Mouse (Mus musculus): ENCODE results near the gene Tns3.

Gene Tns3

GRCm38 (mm10) chr11:8680650-8681049 is 16.3 kb upstream of the Tns3 start:
- no peak for DNase-seq (ENCODE audit: low read depth, low spot score)

- DNase-seq (ENCODE audit: low read depth, low spot score), result no peak
These were observed 14.9 kb upstream of the Tns3 start for GRCm38 (mm10) chr11:8679221-8679620.

GRCm38 (mm10) chr11:8678260-8678995 is 14.1 kb upstream of the Tns3 start:
- DNase-seq (ENCODE audit: low read depth, low spot score), result peak; percentile 59

GRCm38 (mm10) chr11:8675701-8676474 is 11.6 kb upstream of the Tns3 start:
- DNase-seq (ENCODE audit: low read depth, low spot score), result no peak

GRCm38 (mm10) chr11:8674549-8675149 is 10.3 kb upstream of the Tns3 start:
- no peak for DNase-seq (ENCODE audit: low read depth, low spot score)

- no peak for DNase-seq (ENCODE audit: low read depth, low spot score)
These were observed 7.4 kb upstream of the Tns3 start for GRCm38 (mm10) chr11:8671698-8672097.

- DNase-seq (ENCODE audit: low read depth, low spot score), result no peak
These were observed 4.8 kb upstream of the Tns3 start for GRCm38 (mm10) chr11:8669138-8669537.

- DNase-seq (ENCODE audit: low read depth, low spot score), result no peak
These were observed 462 bp upstream of the Tns3 start for GRCm38 (mm10) chr11:8664797-8665196.

GRCm38 (mm10) chr11:8663444-8664392 is 617 bp downstream of the Tns3 start:
- no peak for DNase-seq (ENCODE audit: low read depth, low spot score)

GRCm38 (mm10) chr11:8662706-8663429 is 1.5 kb downstream of the Tns3 start:
- DNase-seq (ENCODE audit: low read depth, low spot score), result no peak

GRCm38 (mm10) chr11:8660951-8661350 is 3.4 kb downstream of the Tns3 start:
- DNase-seq (ENCODE audit: low read depth, low spot score), result no peak

GRCm38 (mm10) chr11:8659851-8660250 is 4.5 kb downstream of the Tns3 start:
- DNase-seq (ENCODE audit: low read depth, low spot score), result no peak

- peak; percentile 63 for DNase-seq (ENCODE audit: low read depth, low spot score)
These were observed 5.3 kb downstream of the Tns3 start for GRCm38 (mm10) chr11:8659061-8659460.

- DNase-seq (ENCODE audit: low read depth, low spot score), result no peak
These were observed 6.8 kb downstream of the Tns3 start for GRCm38 (mm10) chr11:8657493-8657892.

GRCm38 (mm10) chr11:8656448-8657393 is 7.6 kb downstream of the Tns3 start:
- DNase-seq (ENCODE audit: low read depth, low spot score), result no peak

GRCm38 (mm10) chr11:8653800-8654295 is 10.5 kb downstream of the Tns3 start:
- DNase-seq (ENCODE audit: low read depth, low spot score), result peak; percentile 42

GRCm38 (mm10) chr11:8652792-8653645 is 11.3 kb downstream of the Tns3 start:
- no peak for DNase-seq (ENCODE audit: low read depth, low spot score)

GRCm38 (mm10) chr11:8652116-8652714 is 12.1 kb downstream of the Tns3 start:
- no peak for DNase-seq (ENCODE audit: low read depth, low spot score)
